Mouse (Mus musculus): ENCODE results near the gene Rora. TPM values are rescaled to one million over a fixed set of nuclear protein-coding genes. Genes with fewer than 3 reads are reported as not detected.

Rora gene
- polyA plus RNA-seq, 2 experiments = 4.5 to 10.1 TPM

DNA sequence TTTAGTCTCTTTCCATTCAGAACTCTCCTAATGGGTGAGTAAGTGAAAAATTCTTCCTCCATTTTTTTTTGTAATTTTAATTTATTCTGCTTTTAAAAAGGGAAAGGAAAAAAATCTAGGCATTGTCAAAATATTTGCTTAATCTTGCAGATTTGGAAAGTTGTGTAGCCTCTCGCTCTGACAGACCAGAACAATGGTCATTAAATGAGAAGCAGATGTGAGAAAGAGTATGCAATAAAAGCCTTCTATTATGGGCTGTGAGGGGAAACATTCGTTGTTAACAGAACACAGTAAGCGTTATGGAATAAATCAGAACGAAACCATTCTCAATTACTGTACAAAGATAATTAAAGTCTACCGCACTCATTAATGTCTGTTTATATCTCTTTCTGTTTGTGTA, 196.7 kb downstream of the Rora start:
- H3K4me1 ChIP-seq (ENCODE audit: control insufficient read depth, insufficient read depth, low read length) = peaks cover 14% of the 10 kb centered on the region; the same call in 1 of the 2 replicates
- no peak overlapping the region for H3K9ac ChIP-seq (ENCODE audit: low read depth, low read length, severe bottlenecking)
- no peaks in the 10 kb centered on the region for H3K36me3 ChIP-seq (ENCODE audit: control insufficient read depth, insufficient read depth, low read length)
- 18% methylated on average over 5 of the region's 5 CpGs for WGBS
- no peak overlapping the region for H3K4me3 ChIP-seq (replicated peaks; ENCODE audit: low read length)
- no peak overlapping the region for H3K27ac ChIP-seq (replicated peaks; ENCODE audit: low read depth, low read length)
- no peak for TF ChIP-seq POLR2A (IDR thresholded peaks at IDR 0.05; ENCODE audit: borderline replicate concordance, extremely low read depth, insufficient read depth, insufficient read length)
- H3K9me3 ChIP-seq (ENCODE audit: control insufficient read depth, low read length) = no peaks in the 10 kb centered on the region
- no peak overlapping the region for H3K4me2 ChIP-seq (replicated peaks; ENCODE audit: low read depth, low read length, severe bottlenecking)
- ATAC-seq (ENCODE audit: low FRiP score, low read depth) (no peak), DNase-seq (ENCODE audit: low spot score) (peak; percentile 44)
- H3K27me3 ChIP-seq (ENCODE audit: control insufficient read depth, insufficient read depth, low read length) = no peaks in the 10 kb centered on the region

- no peaks in the 10 kb centered on the region for H3K9me3 ChIP-seq (ENCODE audit: control insufficient read depth, low read length)
- ATAC-seq (ENCODE audit: low FRiP score, low read depth) = no peak
- no peak for DNase-seq (ENCODE audit: low spot score)
- H3K4me1 ChIP-seq (ENCODE audit: control insufficient read depth, insufficient read depth, low read length) = peaks cover 14% of the 10 kb centered on the region; the same call in 1 of the 2 replicates
- no peaks in the 10 kb centered on the region for H3K36me3 ChIP-seq (ENCODE audit: control insufficient read depth, insufficient read depth, low read length)
- H3K4me2 ChIP-seq (replicated peaks; ENCODE audit: low read depth, low read length, severe bottlenecking) = no peak overlapping the region
- no peak overlapping the region for H3K9ac ChIP-seq (ENCODE audit: low read depth, low read length, severe bottlenecking)
- no peak overlapping the region for H3K4me3 ChIP-seq (replicated peaks; ENCODE audit: low read length)
- 73% methylated on average over 4 of the region's 4 CpGs for WGBS
- H3K27ac ChIP-seq (replicated peaks; ENCODE audit: low read depth, low read length) = no peak overlapping the region
- H3K27me3 ChIP-seq (ENCODE audit: control insufficient read depth, insufficient read depth, low read length) = no peaks in the 10 kb centered on the region
- no peak for TF ChIP-seq POLR2A (IDR thresholded peaks at IDR 0.05; ENCODE audit: borderline replicate concordance, extremely low read depth, insufficient read depth, insufficient read length)
Measured at GRCm38 (mm10) chr9:68852201-68852600, 198.6 kb downstream of the Rora start.

DNA sequence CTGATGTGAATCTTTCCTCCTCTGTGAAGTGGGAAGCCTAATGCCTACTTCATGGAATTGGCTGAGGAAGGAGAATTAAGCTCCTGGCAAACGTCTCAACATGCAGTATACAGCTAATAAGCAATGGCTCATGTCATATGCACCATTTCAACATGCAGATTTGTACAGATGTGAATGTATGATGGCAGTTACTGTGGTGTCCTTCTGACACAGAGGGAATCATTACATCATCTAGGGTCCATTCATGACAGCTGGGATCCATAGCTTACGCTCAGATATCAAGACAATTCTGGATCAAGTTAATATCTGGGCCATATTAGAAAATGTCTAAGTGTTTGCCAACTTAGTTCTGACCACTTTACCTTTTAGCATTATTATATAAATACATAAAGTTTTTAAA, 199.3 kb downstream of the Rora start:
- WGBS = 93% methylated on average over 2 of the region's 2 CpGs
- Histone ChIP-seq H3K4me1 (ENCODE audit: control insufficient read depth, insufficient read depth, low read length) (peaks cover 15% of the 10 kb centered on the region), H3K9me3 (ENCODE audit: control insufficient read depth, low read length) (no peaks in the 10 kb centered on the region), H3K36me3 (ENCODE audit: control insufficient read depth, insufficient read depth, low read length) (no peaks in the 10 kb centered on the region), H3K4me3 (replicated peaks; ENCODE audit: low read length) (no peak overlapping the region), H3K4me2 (replicated peaks; ENCODE audit: low read depth, low read length, severe bottlenecking) (no peak overlapping the region), H3K9ac (ENCODE audit: low read depth, low read length, severe bottlenecking) (no peak overlapping the region), H3K27me3 (ENCODE audit: control insufficient read depth, insufficient read depth, low read length) (no peaks in the 10 kb centered on the region), H3K27ac (replicated peaks; ENCODE audit: low read depth, low read length) (no peak overlapping the region)
- ATAC-seq (ENCODE audit: low FRiP score, low read depth) (no peak), DNase-seq (ENCODE audit: low spot score) (no peak)
- TF ChIP-seq POLR2A (IDR thresholded peaks at IDR 0.05; ENCODE audit: borderline replicate concordance, extremely low read depth, insufficient read depth, insufficient read length) = no peak

DNA sequence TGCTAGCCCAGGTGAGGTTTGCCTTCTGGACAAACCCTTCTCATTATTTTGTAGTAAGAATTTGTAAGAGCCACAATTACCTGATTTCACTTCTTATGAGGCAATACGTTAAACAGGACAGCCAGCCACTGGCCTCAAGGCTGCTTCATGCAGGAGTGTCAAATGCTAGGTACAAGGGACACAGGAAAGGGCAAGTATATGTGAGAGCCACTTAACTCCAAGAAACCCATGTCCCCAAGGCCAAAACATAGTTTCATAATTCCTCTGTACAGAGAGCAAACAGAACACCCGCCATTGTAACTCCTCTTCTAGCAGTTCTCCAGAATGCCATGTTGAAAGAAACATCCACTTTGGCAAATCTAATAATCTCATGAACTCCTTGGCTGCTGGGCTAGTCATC, 205.9 kb downstream of the Rora start:
- H3K36me3 ChIP-seq (ENCODE audit: control insufficient read depth, insufficient read depth, low read length) = no peaks in the 10 kb centered on the region
- TF ChIP-seq POLR2A (IDR thresholded peaks at IDR 0.05; ENCODE audit: borderline replicate concordance, extremely low read depth, insufficient read depth, insufficient read length) = no peak
- H3K4me3 ChIP-seq (replicated peaks; ENCODE audit: low read length) = no peak overlapping the region
- H3K9me3 ChIP-seq (ENCODE audit: control insufficient read depth, low read length) = peaks cover 9% of the 10 kb centered on the region; the same call in 1 of the 2 replicates
- 83% methylated on average over 2 of the region's 2 CpGs for WGBS
- no peak overlapping the region for H3K4me2 ChIP-seq (replicated peaks; ENCODE audit: low read depth, low read length, severe bottlenecking)
- no peaks in the 10 kb centered on the region for H3K27me3 ChIP-seq (ENCODE audit: control insufficient read depth, insufficient read depth, low read length)
- DNase-seq (ENCODE audit: low spot score) (no peak), ATAC-seq (ENCODE audit: low FRiP score, low read depth) (no peak)
- H3K9ac ChIP-seq (ENCODE audit: low read depth, low read length, severe bottlenecking) = no peak overlapping the region
- no peak overlapping the region for H3K27ac ChIP-seq (replicated peaks; ENCODE audit: low read depth, low read length)
- peaks cover 3% of the 10 kb centered on the region; the same call in 1 of the 2 replicates for H3K4me1 ChIP-seq (ENCODE audit: control insufficient read depth, insufficient read depth, low read length)

- no peak overlapping the region for H3K4me3 ChIP-seq (replicated peaks; ENCODE audit: low read length)
- peaks cover 9% of the 10 kb centered on the region; the same call in 1 of the 2 replicates for H3K9me3 ChIP-seq (ENCODE audit: control insufficient read depth, low read length)
- WGBS = 82% methylated on average over 4 of the region's 4 CpGs
- H3K9ac ChIP-seq (ENCODE audit: low read depth, low read length, severe bottlenecking) = no peak overlapping the region
- H3K36me3 ChIP-seq (ENCODE audit: control insufficient read depth, insufficient read depth, low read length) = no peaks in the 10 kb centered on the region
- H3K4me2 ChIP-seq (replicated peaks; ENCODE audit: low read depth, low read length, severe bottlenecking) = no peak overlapping the region
- H3K27me3 ChIP-seq (ENCODE audit: control insufficient read depth, insufficient read depth, low read length) = no peaks in the 10 kb centered on the region
- H3K4me1 ChIP-seq (ENCODE audit: control insufficient read depth, insufficient read depth, low read length) = no peaks in the 10 kb centered on the region
- ATAC-seq (ENCODE audit: low FRiP score, low read depth) (no peak), DNase-seq (ENCODE audit: low spot score) (no peak)
- no peak overlapping the region for H3K27ac ChIP-seq (replicated peaks; ENCODE audit: low read depth, low read length)
- no peak for TF ChIP-seq POLR2A (IDR thresholded peaks at IDR 0.05; ENCODE audit: borderline replicate concordance, extremely low read depth, insufficient read depth, insufficient read length)
Measured at GRCm38 (mm10) chr9:68866317-68866716, 212.7 kb downstream of the Rora start.

- Histone ChIP-seq H3K4me2 (replicated peaks; ENCODE audit: low read depth, low read length, severe bottlenecking) (no peak overlapping the region), H3K4me3 (replicated peaks; ENCODE audit: low read length) (no peak overlapping the region), H3K36me3 (ENCODE audit: control insufficient read depth, insufficient read depth, low read length) (no peaks in the 10 kb centered on the region), H3K9me3 (ENCODE audit: control insufficient read depth, low read length) (no peaks in the 10 kb centered on the region), H3K27me3 (ENCODE audit: control insufficient read depth, insufficient read depth, low read length) (no peaks in the 10 kb centered on the region), H3K9ac (ENCODE audit: low read depth, low read length, severe bottlenecking) (no peak overlapping the region), H3K4me1 (ENCODE audit: control insufficient read depth, insufficient read depth, low read length) (peaks cover 12% of the 10 kb centered on the region; the same call in 1 of the 2 replicates), H3K27ac (replicated peaks; ENCODE audit: low read depth, low read length) (no peak overlapping the region)
- no peak for TF ChIP-seq POLR2A (IDR thresholded peaks at IDR 0.05; ENCODE audit: borderline replicate concordance, extremely low read depth, insufficient read depth, insufficient read length)
- 71% methylated on average over 4 of the region's 4 CpGs for WGBS
- ATAC-seq (ENCODE audit: low FRiP score, low read depth) = no peak
- no peak for DNase-seq (ENCODE audit: low spot score)
Measured at GRCm38 (mm10) chr9:68873838-68874237, 220.3 kb downstream of the Rora start.
